In genomic region chr9:102722071-102722561, GRCm38 (mm10) we compare ENCODE assay signal across 8 mouse cellular contexts. TPM values are rescaled to one million over a fixed set of nuclear protein-coding genes. Genes with fewer than 3 reads are reported as not detected.
DNase-seq lines count a peak whose midpoint lies in the region; ATAC-seq lines count a peak whose summit lies in the region.

No protein-coding gene starts in this region.

- peaks cover 40% of the 10 kb centered on the region for H3K36me3 ChIP-seq in heart, embryonic 11.5 days (ENCODE audit: control insufficient read depth, insufficient read depth, low read length)
- peaks cover 62% of the 10 kb centered on the region for H3K36me3 ChIP-seq in kidney, embryonic 16.5 days (ENCODE audit: insufficient read depth, low read length)
- peaks cover 42% of the 10 kb centered on the region for H3K36me3 ChIP-seq in midbrain, embryonic 11.5 days (ENCODE audit: control insufficient read depth, insufficient read depth, low read length)

- ATAC-seq in heart, embryonic 11.5 days (replicated peaks; ENCODE audit: insufficient number of reproducible peaks, low FRiP score, low TSS enrichment) = no peak
- no peak for ATAC-seq in kidney, embryonic 16.5 days (ENCODE audit: low FRiP score, low TSS enrichment)
- no peak for ATAC-seq in midbrain, embryonic 11.5 days (ENCODE audit: low FRiP score)

- no peaks in the 10 kb centered on the region for H3K9me3 ChIP-seq in heart, embryonic 11.5 days (replicated peaks; ENCODE audit: control insufficient read depth, low read length)
- H3K9me3 ChIP-seq in kidney, embryonic 16.5 days (ENCODE audit: low read length) = no peaks in the 10 kb centered on the region
- H3K9me3 ChIP-seq in midbrain, embryonic 11.5 days (ENCODE audit: control insufficient read depth, low read length) = no peaks in the 10 kb centered on the region

- peak overlapping the region; percentile 36; the same call in 1 of the 2 replicates for H3K9ac ChIP-seq in heart, embryonic 11.5 days (ENCODE audit: low read depth, low read length)
- H3K9ac ChIP-seq in kidney, embryonic 16.5 days (replicated peaks; ENCODE audit: low read length) = peak overlapping the region; percentile 52
- peak overlapping the region; percentile 53 for H3K9ac ChIP-seq in midbrain, embryonic 11.5 days (ENCODE audit: low read length)

- WGBS in heart, embryonic 11.5 days (ENCODE audit: insufficient replicate concordance) = 15% methylated on average over 9 of the region's 9 CpGs
- WGBS in kidney, embryonic 16.5 days = 39% methylated on average over 9 of the region's 9 CpGs
- 51% methylated on average over 9 of the region's 9 CpGs for WGBS in midbrain, embryonic 11.5 days

- H3K4me2 ChIP-seq in heart, embryonic 11.5 days = peak overlapping the region; percentile 69
- peak overlapping the region; percentile 83 for H3K4me2 ChIP-seq in kidney, embryonic 16.5 days (replicated peaks; ENCODE audit: low read depth, low read length)
- peak overlapping the region; percentile 83 for H3K4me2 ChIP-seq in midbrain, embryonic 11.5 days

- no peaks in the 10 kb centered on the region for H3K27me3 ChIP-seq in heart, embryonic 11.5 days (ENCODE audit: control insufficient read depth, insufficient read depth, low read length)
- H3K27me3 ChIP-seq in kidney, embryonic 16.5 days (ENCODE audit: insufficient read depth, low read length) = no peaks in the 10 kb centered on the region
- no peaks in the 10 kb centered on the region for H3K27me3 ChIP-seq in midbrain, embryonic 11.5 days (ENCODE audit: control insufficient read depth, insufficient read depth, low read length)

- peak overlapping the region; percentile 84 for H3K27ac ChIP-seq in heart, embryonic 11.5 days (ENCODE audit: low read depth, low read length)
- H3K27ac ChIP-seq in kidney, embryonic 16.5 days (ENCODE audit: low read length) = peak overlapping the region; percentile 61
- no peak overlapping the region for H3K27ac ChIP-seq in midbrain, embryonic 11.5 days (ENCODE audit: low read depth, low read length)

- intact Hi-C loops in left cerebral cortex, postnatal 4 days (cut with DNase I) = loop anchor here (10.0 kb wide), 1 partner anchor 143 kb away; no protein-coding TSS in a partner anchor

- peaks cover 74% of the 10 kb centered on the region for H3K4me1 ChIP-seq in heart, embryonic 11.5 days (ENCODE audit: control insufficient read depth, insufficient read depth, low read length)
- H3K4me1 ChIP-seq in kidney, embryonic 16.5 days (ENCODE audit: insufficient read depth, low read length) = peaks cover 81% of the 10 kb centered on the region
- peaks cover 72% of the 10 kb centered on the region for H3K4me1 ChIP-seq in midbrain, embryonic 11.5 days (ENCODE audit: control insufficient read depth, insufficient read depth, low read length)

- H3K4me3 ChIP-seq in heart, embryonic 11.5 days (ENCODE audit: low read depth, low read length) = peak overlapping the region; percentile 90
- peak overlapping the region; percentile 94 for H3K4me3 ChIP-seq in kidney, embryonic 16.5 days (ENCODE audit: low read length)
- H3K4me3 ChIP-seq in midbrain, embryonic 11.5 days (ENCODE audit: low read depth, low read length) = peak overlapping the region; percentile 85

- DNase-seq in embryo, embryonic 11 days = peak; percentile 13
- DNase-seq in embryo, embryonic 10 days (ENCODE audit: low spot score) = no peak
- no peak for DNase-seq in midbrain, embryonic 11.5 days (ENCODE audit: low spot score, missing footprints)
- no peak for DNase-seq in yolk sac, embryonic 10.5 days (ENCODE audit: low spot score)
- no peak for DNase-seq in layer of hippocampus, postnatal 14 days (ENCODE audit: low spot score in 2 of 2)
- DNase-seq in left cerebral cortex, postnatal 4 days = no peak

RNA-seq across cellular contexts. Expression of gene Amotl2, which starts 5.6 kb away (rescaled TPM):
- polyA plus RNA-seq in heart, embryonic 11.5 days (2014; fragmentation: Nextera tagmentation; extraction: Ambion mirVana) = 28.7 and 33.7 TPM in 2 replicates
- polyA plus RNA-seq in kidney, embryonic 16.5 days (2015; fragmentation: Nextera tagmentation; extraction: Ambion mirVana) = 40.9 and 41.5 TPM in 2 replicates
- 47.0 and 58.0 TPM in 2 replicates for polyA plus RNA-seq in midbrain, embryonic 11.5 days (2014; fragmentation: Nextera tagmentation; extraction: Ambion mirVana)
- total RNA-seq in layer of hippocampus, postnatal 14 days (2021) = 10 to 100 TPM; 23.3 to 25.3 TPM
- 10 to 100 TPM; 42.3 to 45.5 TPM for total RNA-seq in left cerebral cortex, postnatal 4 days (2021)
